Mouse (Mus musculus): Measurements from ENCODE around the gene Pmis2.

Pmis2 gene

DNA sequence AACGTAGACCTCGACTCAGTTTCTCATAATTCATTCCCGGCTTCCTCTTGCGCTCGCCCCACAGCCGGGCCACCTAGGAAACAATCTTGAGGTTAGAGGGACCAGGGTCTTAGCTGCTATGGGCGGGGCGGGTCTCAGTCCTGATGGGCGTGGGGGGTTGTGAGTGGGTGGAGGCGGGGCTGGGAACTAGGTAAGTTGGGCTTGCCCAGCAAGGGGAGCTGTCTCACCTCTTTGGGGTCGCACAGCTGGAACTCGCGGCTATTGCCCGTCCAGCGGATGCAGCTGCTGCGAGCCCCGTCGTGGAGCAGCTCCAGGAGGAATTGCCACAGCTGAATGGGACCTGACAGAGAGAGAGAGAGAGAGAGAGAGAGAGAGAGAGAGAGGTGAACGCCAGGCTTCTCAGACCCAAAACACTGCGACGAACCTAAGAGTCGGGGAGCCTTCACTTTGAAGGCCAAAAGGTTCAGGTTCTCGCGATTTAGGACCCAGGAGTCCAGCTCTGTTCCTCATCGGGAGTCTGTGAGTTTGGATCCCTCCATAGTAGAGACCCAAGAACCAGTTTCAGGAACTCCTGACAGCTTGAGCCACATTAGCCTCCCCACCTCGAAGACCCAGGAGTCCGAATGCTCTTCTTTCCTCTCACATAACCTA is 37.5 kb downstream of the Pmis2 start:
- DNase-seq (ENCODE audit: low read depth) = no peak

GRCm38 (mm10) chr7:30629013-30629412 is 42.4 kb downstream of the Pmis2 start:
- DNase-seq (ENCODE audit: low read depth) = no peak

DNA sequence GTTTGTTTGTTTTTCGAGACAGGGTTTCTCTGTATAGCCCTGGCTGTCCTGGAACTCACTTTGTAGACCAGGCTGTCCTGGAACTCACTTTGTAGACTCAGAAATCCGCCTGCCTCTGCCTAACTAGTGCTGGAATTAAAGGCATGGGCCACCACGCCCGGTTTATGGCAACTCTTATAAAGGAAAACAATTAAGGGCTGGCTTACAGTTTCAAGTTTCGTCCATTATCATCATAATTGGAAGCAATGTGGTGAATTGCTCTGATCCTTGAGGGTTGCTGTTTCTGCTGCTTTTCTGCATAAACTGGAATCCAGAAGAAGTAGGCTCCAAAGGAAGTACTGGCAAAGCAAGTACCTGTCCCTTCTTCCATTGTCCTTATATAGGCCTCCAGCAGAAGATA is 44.8 kb downstream of the Pmis2 start:
- DNase-seq (ENCODE audit: low read depth) = no peak

DNA sequence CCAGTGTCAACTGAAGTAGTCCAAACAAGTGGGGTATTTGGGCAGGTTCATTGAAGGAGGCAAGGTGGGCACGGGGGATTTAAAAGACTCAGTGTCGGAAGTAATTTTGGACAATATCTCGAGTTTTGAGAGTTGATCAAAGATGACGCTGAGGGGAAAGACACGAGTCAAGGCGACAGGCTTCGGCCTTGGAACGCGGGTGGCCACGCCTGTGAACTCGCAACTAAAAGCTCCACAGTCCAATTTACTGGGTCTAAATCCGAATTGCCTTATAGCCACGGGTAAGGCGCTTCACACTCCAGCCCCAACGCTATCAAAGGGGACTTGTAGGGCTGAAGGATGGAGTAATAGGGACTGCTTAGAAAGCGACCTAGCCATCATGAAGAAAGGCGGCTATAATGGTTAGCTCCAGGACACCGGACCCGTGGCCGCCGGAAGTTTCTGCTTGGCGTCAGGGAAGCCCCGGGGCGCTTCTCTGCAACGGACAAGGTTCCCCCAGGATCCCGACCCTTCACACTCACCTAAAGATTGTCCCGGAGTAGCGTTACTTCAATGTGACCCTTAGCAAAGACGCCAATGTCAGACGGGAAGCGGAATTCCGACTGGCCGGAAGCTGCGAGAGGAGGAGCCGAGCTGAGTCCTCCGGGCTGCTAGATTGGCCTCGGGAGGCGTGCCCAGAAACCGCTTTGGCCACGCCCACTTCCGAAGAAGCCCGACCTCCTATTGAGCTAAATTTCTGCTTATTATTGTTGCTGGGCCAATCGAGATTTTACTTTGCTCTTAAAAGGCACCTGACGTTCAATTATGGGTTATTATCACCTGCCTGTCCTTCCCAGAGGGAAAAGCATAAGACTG is 45.6 kb downstream of the Pmis2 start, which contains the start of gene Cox6b1:
Gene Cox6b1 (minus strand): TSS at position 622 of the 855 bp plus-strand sequence.
- peak; percentile 84 for DNase-seq (ENCODE audit: low read depth)

Data from c-Kit-positive CD71-negative TER-119-negative erythroid progenitor cells, embryonic 14.5 days (primary cell).